Mouse (Mus musculus): ENCODE measurements at regions not wholly inside any gene's neighbourhood (a gene's known extent, or its start where the extent isn't known, plus 50 kb on each side); places are given as distances from the start of the nearest gene placed in this dataset.

- Histone ChIP-seq H3K36me3 (no peaks in the 10 kb centered on the region), H3K27ac (no peak overlapping the region), H3K9me3 (no peaks in the 10 kb centered on the region), H3K9ac (no peak overlapping the region), H3K27me3 (no peaks in the 10 kb centered on the region), H3K4me2 (replicated peaks) (no peak overlapping the region), H3K4me1 (no peaks in the 10 kb centered on the region), H3K4me3 (no peak overlapping the region)
- ATAC-seq (ENCODE audit: insufficient number of reproducible peaks, insufficient read depth, low FRiP score, low TSS enrichment): no peak
- WGBS: 79% methylated on average over 2 of the region's 2 CpGs
Measured at GRCm38 (mm10) chr15:36338766-36339165, 668.8 kb downstream of the Zfp706 start.

GRCm38 (mm10) chr15:36336857-36337256 is 670.7 kb downstream of the Zfp706 start:
- ATAC-seq (ENCODE audit: insufficient number of reproducible peaks, insufficient read depth, low FRiP score, low TSS enrichment): no peak
- Histone ChIP-seq H3K4me2 (replicated peaks) (no peak overlapping the region), H3K27ac (no peak overlapping the region), H3K27me3 (no peaks in the 10 kb centered on the region), H3K36me3 (no peaks in the 10 kb centered on the region), H3K9ac (no peak overlapping the region), H3K4me3 (no peak overlapping the region), H3K4me1 (no peaks in the 10 kb centered on the region), H3K9me3 (no peaks in the 10 kb centered on the region)
- 65% methylated on average over 2 of the region's 2 CpGs for WGBS

GRCm38 (mm10) chr15:36335116-36335515 is 672.5 kb downstream of the Zfp706 start:
- ATAC-seq (ENCODE audit: insufficient number of reproducible peaks, insufficient read depth, low FRiP score, low TSS enrichment): no peak
- 60% methylated on average over 2 of the region's 2 CpGs for WGBS
- Histone ChIP-seq H3K27ac (no peak overlapping the region), H3K4me2 (replicated peaks) (no peak overlapping the region), H3K4me1 (no peaks in the 10 kb centered on the region), H3K36me3 (no peaks in the 10 kb centered on the region), H3K9me3 (no peaks in the 10 kb centered on the region), H3K27me3 (no peaks in the 10 kb centered on the region), H3K9ac (no peak overlapping the region), H3K4me3 (no peak overlapping the region)

- H3K27me3 ChIP-seq: no peaks in the 10 kb centered on the region
- H3K27ac ChIP-seq: no peak overlapping the region
- 84% methylated on average over 9 of the region's 9 CpGs for WGBS
- no peaks in the 10 kb centered on the region for H3K9me3 ChIP-seq
- H3K36me3 ChIP-seq: no peaks in the 10 kb centered on the region
- H3K4me3 ChIP-seq: no peak overlapping the region
- no peak overlapping the region for H3K4me2 ChIP-seq (replicated peaks)
- no peak overlapping the region for H3K9ac ChIP-seq
- no peak for ATAC-seq (ENCODE audit: insufficient number of reproducible peaks, insufficient read depth, low FRiP score, low TSS enrichment)
- H3K4me1 ChIP-seq: no peaks in the 10 kb centered on the region
Measured at GRCm38 (mm10) chr15:36334436-36335113, 673.0 kb downstream of the Zfp706 start.

- H3K27me3 ChIP-seq: no peaks in the 10 kb centered on the region
- H3K4me1 ChIP-seq: no peaks in the 10 kb centered on the region
- H3K9ac ChIP-seq: no peak overlapping the region
- no peaks in the 10 kb centered on the region for H3K9me3 ChIP-seq
- H3K36me3 ChIP-seq: no peaks in the 10 kb centered on the region
- H3K27ac ChIP-seq: no peak overlapping the region
- no peak for ATAC-seq (ENCODE audit: insufficient number of reproducible peaks, insufficient read depth, low FRiP score, low TSS enrichment)
- 54% methylated on average over 1 of the region's 1 CpGs for WGBS
- no peak overlapping the region for H3K4me3 ChIP-seq
- H3K4me2 ChIP-seq (replicated peaks): no peak overlapping the region
Measured at GRCm38 (mm10) chr15:36333857-36334256, 673.7 kb downstream of the Zfp706 start.

GRCm38 (mm10) chr15:36333265-36333664 is 674.3 kb downstream of the Zfp706 start:
- Histone ChIP-seq H3K9me3 (no peaks in the 10 kb centered on the region), H3K36me3 (no peaks in the 10 kb centered on the region), H3K4me1 (no peaks in the 10 kb centered on the region), H3K27ac (no peak overlapping the region), H3K4me3 (no peak overlapping the region), H3K4me2 (replicated peaks) (no peak overlapping the region), H3K27me3 (no peaks in the 10 kb centered on the region), H3K9ac (no peak overlapping the region)
- no peak for ATAC-seq (ENCODE audit: insufficient number of reproducible peaks, insufficient read depth, low FRiP score, low TSS enrichment)
- 79% methylated on average over 3 of the region's 3 CpGs for WGBS

All from embryonic facial prominence, embryonic 12.5 days (tissue).